Mouse (Mus musculus) megakaryocyte, embryonic 14.5 days (primary cell): ENCODE measurements around the gene B4galt3.

Experiments used
- FLI1 ChIP-seq: IDR thresholded peaks from 2 replicates; pipeline ENCODE4 v1.6.1; 2012; ENCODE audit warnings: low read length, inconsistent platforms, mixed read lengths
- GATA1 ChIP-seq: IDR thresholded peaks from 3 replicates; pipeline ENCODE4 v1.6.1; 2012; ENCODE audit warnings: mixed read lengths, low read length, inconsistent platforms, borderline replicate concordance

GRCm38 (mm10) chr1:171258921-171259320, 11.2 kb upstream of the B4galt3 start:
- TF ChIP-seq GATA1 (no peak), FLI1 (no peak)
